Mouse (Mus musculus): ENCODE data around the gene Sumf1.
A peak's percentile ranks its signal among the peaks of the same experiment; 100 is the strongest.

Sumf1 gene

DNA sequence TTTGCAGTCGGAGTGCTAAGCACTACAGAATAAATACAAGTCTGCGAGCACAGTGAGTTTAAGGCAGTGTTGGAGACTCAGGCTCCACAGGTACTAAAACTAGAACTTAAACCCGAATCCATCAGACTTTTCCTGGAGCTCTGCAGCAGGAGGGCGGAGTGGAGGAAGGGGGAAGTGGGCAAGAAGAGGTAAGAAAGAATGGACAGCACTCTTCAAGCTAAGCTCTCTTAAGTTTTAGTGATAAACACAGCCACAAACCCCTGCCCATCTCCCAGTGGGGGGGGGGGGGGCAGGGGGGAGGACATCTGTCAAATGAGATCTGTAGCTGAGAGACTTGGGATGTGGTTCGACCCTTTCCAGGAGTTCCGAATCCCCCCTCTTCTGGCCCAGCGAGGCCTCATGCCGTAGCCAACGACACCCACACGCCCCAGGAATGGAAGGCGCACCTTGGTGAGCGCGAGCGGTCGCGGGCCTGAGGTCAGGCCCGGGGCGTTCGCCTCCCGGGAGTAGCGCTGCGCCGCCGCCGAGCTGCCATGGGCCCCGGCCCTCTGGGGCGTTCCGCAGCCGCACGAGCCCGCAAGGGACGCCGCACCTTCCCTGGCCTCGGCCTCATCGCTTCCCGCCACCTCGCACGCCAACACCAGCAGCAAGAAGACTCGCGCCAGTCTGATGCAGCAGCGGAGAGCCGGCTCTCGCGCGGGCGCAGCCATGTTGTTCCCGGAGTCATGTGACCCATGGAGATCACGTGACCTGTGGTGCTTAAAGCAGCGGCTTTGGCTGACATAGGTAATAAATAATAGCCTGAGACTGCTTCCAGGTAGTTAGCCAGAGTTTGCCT is at the start of gene Sumf1:
Gene Sumf1 (minus strand): TSS at position 736 of the 838 bp plus-strand sequence.
- DNase-seq (ENCODE audit: low spot score): peak; percentile 89

DNA sequence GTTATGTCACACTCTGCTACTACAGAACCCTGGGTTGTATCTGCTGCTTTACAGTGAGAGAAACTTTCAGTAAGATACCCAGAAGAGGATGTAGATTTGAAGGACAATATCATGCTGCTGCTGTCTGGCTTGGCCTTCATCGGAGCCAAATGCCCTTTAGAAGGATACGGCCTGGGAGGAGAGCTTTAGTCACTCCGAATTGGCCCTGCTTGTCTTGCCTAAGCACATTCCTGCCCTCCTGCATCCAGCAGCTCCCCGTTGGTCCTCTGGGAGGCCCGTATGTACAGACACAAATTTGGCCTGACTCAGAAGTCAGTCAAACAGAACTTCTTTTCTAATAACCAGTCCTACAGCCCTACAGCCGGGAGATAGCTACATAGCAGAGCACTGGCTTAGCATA is 49.2 kb upstream of the Sumf1 start:
- DNase-seq (ENCODE audit: low spot score): no peak

DNA sequence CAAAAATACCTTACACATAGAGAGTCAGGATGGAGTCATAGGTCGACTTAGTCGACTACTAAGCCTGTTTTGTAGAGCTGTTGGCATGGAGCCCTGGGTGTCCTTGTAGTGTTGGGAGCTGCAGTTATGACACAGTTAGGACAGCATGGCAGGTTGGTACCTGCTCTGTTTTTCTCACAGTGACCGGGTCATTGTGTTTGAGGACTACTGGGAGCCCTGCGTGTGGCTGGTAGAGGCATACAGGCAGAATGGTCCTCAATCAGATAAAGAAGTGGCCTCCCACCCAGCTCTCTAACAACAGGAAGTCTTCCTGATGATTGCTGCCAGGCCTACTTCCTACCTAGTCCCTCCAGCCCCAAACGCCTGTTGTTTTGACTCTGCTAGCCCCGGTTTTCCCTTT is 47.7 kb upstream of the Sumf1 start:
- DNase-seq (ENCODE audit: low spot score): peak; percentile 52

DNA sequence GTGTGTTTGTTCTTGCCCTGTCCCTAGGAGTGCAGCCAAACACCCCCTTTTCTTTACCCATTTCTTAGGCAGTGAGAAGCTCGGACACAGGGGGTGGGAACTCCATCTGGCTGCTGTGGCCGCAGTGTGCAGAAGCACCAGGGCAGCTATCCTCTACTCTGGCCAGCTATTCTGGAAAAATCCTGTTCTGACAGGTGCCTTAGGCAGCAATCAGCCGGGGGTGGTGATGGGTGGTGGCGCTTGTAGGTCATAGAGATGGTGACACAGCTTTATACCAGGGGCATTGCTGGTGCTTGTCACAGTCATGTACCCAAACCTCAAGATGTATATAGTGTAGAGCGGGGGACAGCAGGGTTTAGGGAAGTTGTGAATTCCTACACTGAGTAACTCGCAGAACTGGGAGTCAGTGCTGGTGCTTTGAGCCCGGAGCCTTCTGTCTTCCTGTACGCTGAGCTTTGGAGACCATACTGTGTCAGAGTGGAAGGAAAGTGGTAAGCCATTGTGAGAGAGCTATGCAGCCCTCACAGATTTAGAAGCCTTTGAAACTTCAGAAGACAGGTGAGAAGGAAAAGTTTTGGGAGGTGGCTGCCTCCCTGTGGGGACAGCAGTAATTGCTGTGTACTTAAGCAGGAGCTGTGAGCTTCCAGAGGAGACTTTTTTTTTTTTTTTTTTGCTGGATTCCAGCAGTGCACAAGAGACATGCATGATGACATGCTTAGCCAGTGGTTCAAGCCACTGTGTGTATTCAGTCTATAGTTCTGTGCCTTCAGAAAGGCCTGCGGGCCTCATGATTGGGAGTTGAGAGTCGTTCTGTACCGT is 46.7 kb upstream of the Sumf1 start:
- no peak for DNase-seq (ENCODE audit: low spot score)

DNA sequence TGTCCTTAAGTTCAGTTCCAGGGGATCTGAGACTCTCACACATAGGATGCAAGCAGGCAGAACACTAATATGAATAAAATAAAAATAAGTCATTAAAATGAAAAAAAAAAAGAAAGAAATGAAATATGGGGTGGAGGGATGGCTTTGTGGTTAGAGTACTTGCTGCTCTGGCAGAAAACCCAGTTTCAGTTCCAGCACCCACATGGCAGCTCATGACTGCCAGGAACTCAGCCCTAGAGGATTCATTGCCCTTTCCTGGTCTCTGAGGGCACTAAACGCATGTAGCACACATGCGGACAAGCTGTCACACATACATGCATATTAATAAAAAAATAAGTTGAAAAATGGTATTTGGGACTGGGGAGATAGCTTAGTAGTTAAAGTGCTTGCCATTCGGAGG is 45.2 kb upstream of the Sumf1 start:
- DNase-seq (ENCODE audit: low spot score): no peak

DNA sequence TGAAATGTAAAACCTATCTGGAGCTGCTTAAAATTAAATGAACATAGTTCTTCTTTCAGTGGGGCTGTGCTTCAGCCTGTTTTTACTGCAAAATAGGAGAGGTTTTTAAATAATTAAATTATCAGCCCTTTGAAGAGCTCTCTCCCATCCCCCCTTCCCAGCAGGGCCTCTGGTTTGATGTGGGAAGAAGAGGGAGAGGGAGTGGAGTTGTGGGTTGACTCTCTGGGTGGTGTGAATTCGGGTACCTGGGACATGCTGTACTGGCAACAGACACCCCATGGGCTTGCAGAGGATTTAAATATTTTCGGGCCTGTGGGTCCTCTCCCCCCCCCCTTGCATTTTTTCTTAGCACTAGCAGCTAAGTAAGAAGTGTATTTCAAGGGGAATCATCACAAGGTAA is 43.2 kb upstream of the Sumf1 start:
- DNase-seq (ENCODE audit: low spot score): no peak

DNA sequence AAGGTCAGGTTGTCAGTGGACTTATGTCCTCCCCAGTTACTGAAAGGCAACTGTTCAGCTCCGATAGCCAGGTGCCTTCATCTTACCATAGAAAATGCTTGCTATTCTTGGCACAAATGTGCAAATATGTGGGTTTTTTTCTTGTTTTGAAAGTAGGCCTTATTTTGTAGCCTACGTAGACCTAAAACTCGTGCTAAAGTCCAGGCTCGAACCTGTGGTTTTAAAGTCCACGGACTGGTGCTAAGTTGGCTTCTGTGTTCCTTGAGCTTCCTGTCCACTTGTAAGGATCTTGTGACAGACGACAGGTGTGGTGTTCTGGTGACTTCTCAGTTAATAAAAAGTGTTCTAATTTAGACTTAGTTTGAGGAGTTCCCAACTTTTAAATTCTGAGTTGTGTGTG is 42.7 kb upstream of the Sumf1 start:
- DNase-seq (ENCODE audit: low spot score): no peak

DNA sequence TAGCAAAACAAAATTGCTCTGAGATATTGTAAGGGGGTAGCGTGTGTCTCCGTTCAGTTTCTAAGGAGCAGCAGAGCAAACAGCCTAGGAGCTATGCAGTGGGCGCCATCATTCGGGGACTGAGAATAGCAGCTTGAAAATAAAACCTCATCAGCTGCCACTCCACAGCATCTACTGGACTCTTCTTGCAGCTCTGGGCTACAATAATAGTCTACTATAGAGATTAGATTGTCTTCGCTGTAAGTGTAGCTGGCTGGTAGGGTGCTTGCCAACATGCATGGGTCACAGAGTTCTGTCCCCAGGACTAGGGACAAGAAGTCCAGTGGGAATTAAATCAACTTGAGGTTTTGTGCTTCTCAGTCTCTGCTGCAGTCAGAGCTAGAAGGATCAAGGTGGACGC is 42.1 kb upstream of the Sumf1 start:
- DNase-seq (ENCODE audit: low spot score): no peak

DNA sequence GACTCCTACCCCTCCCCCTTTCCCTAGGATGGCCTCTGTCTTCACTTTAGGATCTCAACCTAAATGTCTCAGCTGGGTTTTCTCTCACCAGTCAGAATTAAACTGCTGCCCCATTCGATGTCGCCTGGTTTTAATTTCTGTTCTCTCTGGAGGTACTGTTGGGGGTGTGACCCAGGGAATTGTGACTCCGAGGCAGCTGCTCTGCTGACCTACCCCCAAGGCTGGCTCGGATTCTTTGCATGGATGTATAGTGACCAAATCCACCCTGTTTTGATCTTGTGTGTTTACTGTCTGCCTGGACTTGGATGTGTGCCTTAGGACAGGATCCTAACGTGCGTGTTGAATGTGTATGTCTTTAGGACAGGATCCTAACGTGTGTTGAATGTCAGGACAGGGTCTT is 40.8 kb upstream of the Sumf1 start:
- no peak for DNase-seq (ENCODE audit: low spot score)

DNA sequence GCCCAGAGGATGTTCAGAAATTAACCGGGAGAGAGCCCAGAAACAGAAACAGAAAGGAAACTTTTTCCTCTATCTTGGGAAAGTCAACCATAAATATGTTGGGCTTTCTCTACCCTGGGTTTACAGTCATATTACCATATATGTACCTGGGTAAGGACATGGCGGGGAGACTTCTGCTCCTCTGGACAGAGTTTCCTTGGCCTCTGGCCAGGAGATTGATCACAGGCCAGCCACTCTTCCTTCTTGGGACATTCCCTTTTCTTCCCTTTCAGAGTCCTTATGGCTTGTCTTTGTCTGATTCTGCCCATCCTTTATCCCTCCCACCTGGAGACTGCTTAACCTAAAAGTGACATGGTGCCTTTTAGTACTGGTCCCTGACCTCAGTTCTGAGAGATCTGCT is 39.6 kb upstream of the Sumf1 start:
- no peak for DNase-seq (ENCODE audit: low spot score)

DNA sequence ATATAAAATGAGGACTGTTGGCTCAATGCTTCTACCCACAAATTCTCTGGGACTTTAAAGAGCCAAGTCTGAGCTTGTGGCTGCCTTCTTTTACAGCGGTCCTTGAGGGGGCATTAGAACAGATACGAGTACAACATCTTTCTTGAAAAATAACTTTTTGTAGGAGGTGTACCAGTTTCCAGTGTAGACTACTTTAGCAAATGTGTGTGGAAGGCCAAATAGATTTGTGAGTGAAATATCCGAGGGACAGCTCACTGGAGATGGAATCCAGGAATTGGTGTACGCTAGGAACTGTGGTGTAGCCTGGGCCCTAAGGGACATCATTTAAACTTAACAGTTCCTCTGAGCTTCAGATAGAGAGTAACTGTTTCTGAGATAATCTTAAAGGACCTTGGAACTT is 39.0 kb upstream of the Sumf1 start:
- DNase-seq (ENCODE audit: low spot score): no peak

DNA sequence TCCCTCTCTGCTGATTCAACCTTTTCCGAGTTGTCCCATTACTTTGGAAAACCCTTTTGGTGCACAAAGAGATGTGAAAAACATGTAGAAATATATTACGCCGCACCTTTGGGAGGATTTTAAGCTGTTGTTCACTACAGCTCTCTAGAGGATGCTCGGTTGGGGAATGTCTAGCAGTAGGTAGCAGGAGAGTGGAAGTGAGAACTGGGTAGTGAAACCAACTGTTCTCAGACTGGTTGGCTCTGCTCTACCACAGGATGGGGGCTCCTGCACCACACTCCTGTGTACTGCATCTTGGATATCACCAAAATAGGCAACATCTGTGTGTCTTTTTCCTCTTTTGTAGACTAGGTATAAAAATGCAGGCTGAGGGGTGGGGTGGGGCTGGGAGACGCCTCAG is 37.5 kb upstream of the Sumf1 start:
- DNase-seq (ENCODE audit: low spot score): no peak

DNA sequence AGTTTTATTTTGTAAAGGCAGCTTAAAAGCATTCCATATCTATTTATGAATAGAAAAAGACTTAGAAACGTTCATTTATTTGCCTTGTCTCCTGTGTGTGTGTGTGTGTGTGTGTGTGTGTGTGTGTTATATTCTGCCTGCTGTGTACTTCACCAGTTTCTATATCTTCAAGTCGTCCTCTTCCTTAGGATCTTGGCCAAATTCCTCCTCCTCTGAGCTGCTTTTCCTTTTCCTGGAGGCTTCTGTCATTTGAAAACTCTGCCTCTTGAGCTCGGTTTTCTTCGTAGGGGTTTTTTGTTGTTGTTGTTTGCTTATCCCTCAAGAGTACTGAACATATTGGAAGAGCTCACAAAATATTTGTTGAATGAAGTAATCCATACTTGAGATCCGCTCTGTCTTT is 37.1 kb upstream of the Sumf1 start:
- DNase-seq (ENCODE audit: low spot score): no peak

DNA sequence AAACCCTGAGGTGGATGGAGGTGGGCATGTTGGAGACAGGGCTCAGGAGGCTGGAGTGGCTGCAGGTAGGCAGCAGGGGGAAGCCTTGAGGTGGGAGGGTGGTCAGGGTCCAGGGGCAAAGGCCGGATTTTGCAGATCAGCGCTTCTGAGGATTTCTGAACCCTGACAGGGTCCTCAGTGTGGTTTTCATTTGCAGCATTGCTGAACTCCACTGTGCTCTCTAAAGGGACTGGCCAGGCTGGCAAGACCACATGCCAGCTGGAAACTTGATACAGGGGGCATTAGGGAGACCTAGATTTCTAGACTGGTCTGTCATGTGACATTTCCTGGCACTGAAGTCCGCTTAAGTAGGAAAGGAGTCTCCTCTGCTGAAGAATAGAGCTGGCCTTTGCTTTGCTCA is 32.6 kb upstream of the Sumf1 start:
- no peak for DNase-seq (ENCODE audit: low spot score)

DNA sequence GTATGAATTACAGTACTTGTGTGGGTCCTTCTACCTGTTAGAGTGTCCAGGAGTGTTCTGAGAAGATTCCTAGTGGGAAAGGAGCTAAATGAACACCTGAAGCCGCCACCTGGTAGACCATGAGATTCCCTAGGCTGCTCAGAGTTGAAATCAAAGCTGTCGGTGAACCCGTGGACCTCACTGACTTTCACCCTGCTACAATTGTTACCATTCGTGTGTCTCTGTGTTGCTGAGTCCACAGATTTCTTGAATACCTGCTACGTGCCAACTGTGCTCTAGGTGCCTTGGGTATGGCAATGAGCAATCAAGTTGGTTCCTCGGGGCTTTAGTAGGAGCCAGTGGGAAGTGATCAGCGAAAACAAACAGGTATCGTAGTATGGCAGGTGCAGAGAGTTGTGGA is 31.4 kb upstream of the Sumf1 start:
- no peak for DNase-seq (ENCODE audit: low spot score)

DNA sequence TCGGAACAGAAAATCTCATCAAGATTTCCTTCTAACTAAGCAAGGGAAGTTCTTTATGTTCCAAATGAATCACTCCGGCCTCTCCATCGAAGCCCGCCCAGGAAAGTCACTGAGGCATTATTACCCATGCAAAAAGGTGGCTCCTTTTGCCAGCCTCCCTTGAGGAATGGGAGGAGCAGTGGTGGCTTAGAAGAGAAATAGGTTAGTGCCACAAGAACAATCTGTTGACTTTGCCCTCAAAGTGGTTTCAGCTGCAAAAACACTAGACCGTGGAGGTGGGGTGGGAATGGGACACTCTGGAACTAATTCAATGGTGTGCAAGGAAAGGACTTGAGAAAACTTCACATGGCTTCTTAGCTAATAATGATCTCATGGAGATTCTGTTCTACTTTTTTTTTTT is 30.7 kb upstream of the Sumf1 start:
- DNase-seq (ENCODE audit: low spot score): no peak

DNA sequence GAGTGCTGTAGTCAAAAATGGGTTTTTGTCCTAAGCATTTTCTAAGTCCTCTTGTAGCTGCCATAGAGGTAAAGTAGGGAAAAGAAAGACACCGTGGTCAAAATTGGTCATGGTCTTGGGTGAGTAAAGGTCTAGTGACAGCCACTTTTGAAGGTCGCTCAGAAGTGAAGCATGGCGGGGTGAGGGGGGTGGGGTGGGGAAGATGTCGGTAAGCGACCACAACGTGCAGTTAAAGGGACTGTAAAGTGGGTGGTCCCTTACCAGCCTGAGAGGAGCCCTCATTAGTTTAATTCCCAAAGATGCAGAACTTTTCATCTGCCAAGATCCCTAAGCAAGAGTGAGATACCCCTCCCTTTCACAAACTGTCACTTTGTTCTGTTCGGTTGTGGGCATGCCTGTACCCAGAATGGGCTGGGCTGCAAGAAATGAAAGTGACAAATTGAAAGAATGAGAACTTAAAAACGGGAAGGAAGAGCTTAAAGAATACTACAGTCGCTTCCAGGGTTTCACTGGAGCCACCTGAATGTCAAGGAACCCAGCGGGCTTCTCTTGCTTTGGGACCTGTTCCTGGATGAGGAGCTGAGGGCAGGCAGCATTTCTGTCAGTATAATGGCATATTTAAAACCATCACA is 29.0 kb upstream of the Sumf1 start:
- DNase-seq (ENCODE audit: low spot score): no peak

DNA sequence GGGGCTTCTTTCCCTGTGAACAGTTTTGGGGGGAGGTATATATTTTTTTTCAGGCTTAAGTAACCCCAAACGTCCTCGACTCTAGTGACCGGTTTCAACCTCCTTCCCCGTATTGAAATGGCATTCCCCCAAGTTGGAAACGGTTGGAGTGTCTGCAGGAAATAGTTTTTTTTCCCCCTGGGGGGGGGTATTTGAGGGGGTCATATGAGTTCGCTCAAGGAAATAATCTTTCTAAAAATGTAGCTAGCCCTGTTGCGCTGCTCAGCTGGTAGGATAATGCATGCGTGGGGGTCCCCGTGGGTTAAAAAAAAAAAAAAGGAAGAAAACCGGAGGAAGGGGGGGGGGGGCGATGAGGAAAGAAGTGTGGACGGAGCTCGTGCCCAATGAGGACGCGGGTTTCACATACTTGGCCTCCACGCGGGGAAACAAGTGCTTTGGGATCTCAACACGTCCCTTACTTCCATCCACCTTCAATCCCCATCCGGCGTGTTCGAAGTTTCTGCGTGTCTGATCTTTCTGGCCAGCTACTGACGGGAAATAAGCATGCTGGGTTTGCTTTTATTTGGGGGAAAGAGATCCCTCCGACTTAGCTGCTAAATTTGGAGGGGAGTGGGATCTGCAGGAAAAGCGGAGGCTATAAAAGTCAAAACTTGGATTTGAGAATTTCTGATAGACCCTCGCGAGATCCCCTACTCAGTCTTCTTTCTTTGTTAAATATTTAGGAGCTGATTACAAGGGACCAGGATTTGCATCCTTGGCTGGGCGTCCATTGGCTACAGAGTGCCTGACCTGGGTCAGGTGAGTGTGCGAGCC is 28.3 kb upstream of the Sumf1 start:
- DNase-seq (ENCODE audit: low spot score): no peak

DNA sequence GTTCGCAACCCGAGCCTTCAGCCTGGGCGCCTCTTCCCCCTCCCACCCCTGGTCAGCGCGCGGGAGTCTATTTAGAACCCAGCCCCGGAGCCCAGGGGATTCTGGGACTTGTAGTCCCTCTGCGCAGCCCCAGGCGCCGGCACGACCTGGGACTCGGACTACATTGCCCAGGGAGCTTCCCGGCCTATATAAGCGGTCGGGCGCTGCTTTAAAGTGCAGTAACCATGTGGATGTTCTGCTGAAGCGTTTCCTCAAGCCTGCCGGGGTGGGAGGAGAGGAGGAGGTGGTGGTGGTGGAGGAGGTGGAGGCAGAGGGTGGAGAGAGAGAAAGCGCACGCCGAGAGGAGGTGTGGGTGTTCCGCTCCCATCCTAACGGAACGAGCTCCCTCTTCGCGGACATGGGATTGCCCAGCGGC is 27.5 kb upstream of the Sumf1 start, which contains the start of gene Itpr1:
Gene Itpr1 (plus strand): TSS at position 216 of the 415 bp plus-strand sequence.
- peak; percentile 92 for DNase-seq (ENCODE audit: low spot score)

DNA sequence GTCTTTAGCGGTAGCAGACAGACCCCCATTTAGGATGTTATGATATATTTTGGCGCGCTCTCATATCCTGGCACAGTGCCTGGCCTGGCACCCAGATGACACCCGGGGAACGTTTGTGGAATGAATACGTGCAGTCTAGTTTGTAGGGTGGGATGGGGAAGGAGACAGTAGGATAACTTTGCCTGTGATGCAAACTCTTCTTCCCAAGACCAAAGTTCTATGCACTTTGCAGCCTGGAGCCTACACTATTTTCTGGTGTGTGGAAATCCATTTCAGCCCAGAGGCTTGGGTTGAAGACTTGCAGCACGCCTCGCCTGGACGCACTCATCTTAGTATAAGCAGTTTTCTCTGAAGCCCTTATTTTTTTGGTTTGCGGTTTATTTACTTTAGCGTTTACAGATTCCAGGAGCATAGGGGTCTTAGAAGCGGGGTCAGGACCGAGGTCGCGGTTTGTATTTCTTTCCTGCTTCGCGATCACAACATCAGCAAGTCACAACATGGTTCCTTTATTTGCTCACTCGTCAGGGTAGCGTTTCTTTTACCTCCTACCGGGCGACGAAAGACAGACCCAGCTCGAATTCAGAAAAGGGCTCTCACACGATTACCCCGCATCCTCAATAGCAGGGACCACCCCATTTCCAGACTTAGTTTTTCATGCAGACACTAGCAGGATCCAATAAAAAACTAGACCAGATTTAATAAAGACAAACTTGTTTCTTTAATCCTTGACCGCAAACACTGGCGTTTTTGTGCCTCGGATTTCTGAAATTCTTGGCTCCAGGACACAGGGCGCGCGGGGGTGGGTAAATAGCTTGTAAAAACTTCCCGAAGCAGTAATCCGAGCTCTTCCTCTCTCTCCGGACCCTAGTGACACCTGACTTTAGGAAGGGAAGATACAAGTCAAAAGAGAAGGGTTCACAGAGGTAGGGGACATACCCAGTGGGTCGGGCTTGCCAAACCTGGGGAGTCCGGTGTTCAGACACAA is 26.8 kb upstream of the Sumf1 start:
- peak; percentile 21 for DNase-seq (ENCODE audit: low spot score)

All from urinary bladder, postnatal 25 days (tissue).